8 mouse cellular contexts compared by ENCODE assay signal in genomic region chr5:121221328-121221850, GRCm38 (mm10). TPM values are rescaled to one million over a fixed set of nuclear protein-coding genes. Genes with fewer than 3 reads are reported as not detected.
DNase-seq lines count a peak whose midpoint lies in the region; ATAC-seq lines count a peak whose summit lies in the region.

No protein-coding gene starts in this region.

- peak overlapping the region; percentile 87 for H3K9ac ChIP-seq in limb, embryonic 12.5 days (replicated peaks)
- H3K9ac ChIP-seq in stomach, embryonic 15.5 days = no peak overlapping the region; the same call in 1 of the 2 replicates

- H3K4me3 ChIP-seq in limb, embryonic 12.5 days (replicated peaks) = peak overlapping the region; percentile 88
- H3K4me3 ChIP-seq in stomach, embryonic 15.5 days (replicated peaks) = peak overlapping the region; percentile 98

- H3K36me3 ChIP-seq in limb, embryonic 12.5 days = no peaks in the 10 kb centered on the region
- no peaks in the 10 kb centered on the region for H3K36me3 ChIP-seq in stomach, embryonic 15.5 days

- H3K4me1 ChIP-seq in limb, embryonic 12.5 days (replicated peaks) = peaks cover 10% of the 10 kb centered on the region
- peaks cover 8% of the 10 kb centered on the region; the same call in 1 of the 2 replicates for H3K4me1 ChIP-seq in stomach, embryonic 15.5 days

- no peak for ATAC-seq in limb, embryonic 12.5 days (ENCODE audit: insufficient number of reproducible peaks, insufficient read depth, low FRiP score, low TSS enrichment, low read depth)
- ATAC-seq in stomach, embryonic 15.5 days (ENCODE audit: insufficient read depth, low FRiP score, low read depth) = no peak

- peak overlapping the region; percentile 95 for H3K4me2 ChIP-seq in limb, embryonic 12.5 days
- H3K4me2 ChIP-seq in stomach, embryonic 15.5 days = peak overlapping the region; percentile 71

- no peaks in the 10 kb centered on the region for H3K9me3 ChIP-seq in limb, embryonic 12.5 days
- no peaks in the 10 kb centered on the region for H3K9me3 ChIP-seq in stomach, embryonic 15.5 days

- peak; percentile 41 for DNase-seq in cerebellum, postnatal 14 days
- no peak for DNase-seq in cerebellum, adult 11-12 months
- DNase-seq in right cerebral cortex, postnatal 4 days = peak; percentile 9
- no peak for DNase-seq in right cerebral cortex, postnatal 36 days (ENCODE audit: low spot score in 2 of 2)
- DNase-seq in layer of hippocampus, postnatal 14 days (ENCODE audit: low spot score in 2 of 2) = no peak
- DNase-seq in left cerebral cortex, postnatal 14 days (ENCODE audit: low spot score in 2 of 2) = no peak

- H3K27ac ChIP-seq in limb, embryonic 12.5 days = no peak overlapping the region
- no peak overlapping the region for H3K27ac ChIP-seq in stomach, embryonic 15.5 days

- no peaks in the 10 kb centered on the region for H3K27me3 ChIP-seq in limb, embryonic 12.5 days
- H3K27me3 ChIP-seq in stomach, embryonic 15.5 days (replicated peaks) = no peaks in the 10 kb centered on the region

- WGBS in limb, embryonic 12.5 days = 24% methylated on average over 22 of the region's 23 CpGs
- 15% methylated on average over 23 of the region's 23 CpGs for WGBS in stomach, embryonic 15.5 days

- intact Hi-C loops in left cerebral cortex, postnatal 14 days (cut with DNase I) = loop anchor here (5.0 kb wide), 1 partner anchor 46 kb away; no protein-coding TSS in a partner anchor

RNA-seq across cellular contexts. Expression of gene Hectd4, which starts 1.4 kb away (rescaled TPM):
- 7.0 and 8.4 TPM in 2 replicates for polyA plus RNA-seq in limb, embryonic 12.5 days (2016; fragmentation: Nextera tagmentation; extraction: Ambion mirVana)
- polyA plus RNA-seq in stomach, embryonic 15.5 days (2015; fragmentation: Nextera tagmentation; extraction: Ambion mirVana) = 4.8 and 5.6 TPM in 2 replicates
- 100 to 1,000 TPM; 180 to 193 TPM for total RNA-seq in layer of hippocampus, postnatal 14 days (2021)
- total RNA-seq in left cerebral cortex, postnatal 14 days (2021) = 100 to 1,000 TPM; 223 to 227 TPM

RNA-seq across cellular contexts. Expression of gene Rpl6, which starts 17.1 kb away (rescaled TPM):
- 618 and 637 TPM in 2 replicates for polyA plus RNA-seq in limb, embryonic 12.5 days (2016; fragmentation: Nextera tagmentation; extraction: Ambion mirVana)
- polyA plus RNA-seq in stomach, embryonic 15.5 days (2015; fragmentation: Nextera tagmentation; extraction: Ambion mirVana) = 603 and 609 TPM in 2 replicates
- total RNA-seq in layer of hippocampus, postnatal 14 days (2021) = 100 to 1,000 TPM; 457 to 460 TPM
- 100 to 1,000 TPM; 391 to 441 TPM for total RNA-seq in left cerebral cortex, postnatal 14 days (2021)

RNA-seq across cellular contexts. Expression of gene Ptpn11, which starts 30.2 kb away (rescaled TPM):
- 23.3 and 23.8 TPM in 2 replicates for polyA plus RNA-seq in limb, embryonic 12.5 days (2016; fragmentation: Nextera tagmentation; extraction: Ambion mirVana)
- 17.8 and 19.6 TPM in 2 replicates for polyA plus RNA-seq in stomach, embryonic 15.5 days (2015; fragmentation: Nextera tagmentation; extraction: Ambion mirVana)
- 10 to 100 TPM; 87.7 to 90.7 TPM for total RNA-seq in layer of hippocampus, postnatal 14 days (2021)
- 10 to 100 TPM; 79.6 to 84.9 TPM for total RNA-seq in left cerebral cortex, postnatal 14 days (2021)

Comparison
In these comparisons a context has a peak if more than half of its experiments do, and no peak if none do; other contexts are left out.
1. DNase-seq: peak in cerebellum, postnatal 14 days (2 of 2) and right cerebral cortex, postnatal 4 days (single experiment); none in cerebellum, adult 11-12 months (single experiment), right cerebral cortex, postnatal 36 days (0 of 2), layer of hippocampus, postnatal 14 days (0 of 2) and left cerebral cortex, postnatal 14 days (0 of 2).